Mouse (Mus musculus): Measurements from ENCODE around the gene Unc13d.

The Unc13d gene

DNA sequence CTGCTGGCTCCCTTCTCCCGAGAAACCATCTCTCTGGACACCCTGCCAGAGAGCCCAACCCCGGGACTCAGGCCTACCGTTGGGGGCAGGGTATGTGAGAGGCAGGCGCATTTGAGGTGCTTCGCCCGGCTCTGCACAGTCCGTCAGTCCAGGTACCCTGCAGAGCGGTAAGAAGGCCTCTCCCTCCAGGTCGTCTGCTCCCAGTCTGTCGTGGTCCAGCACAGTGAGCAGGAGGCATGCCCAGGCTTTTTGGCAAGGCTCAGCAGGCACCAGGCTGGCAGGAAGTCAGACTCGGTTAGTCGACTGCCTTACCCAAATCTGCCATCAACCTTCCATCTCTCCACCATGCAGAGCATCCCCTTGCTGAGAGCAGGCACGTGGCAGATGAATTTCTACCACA lies 14.2 kb downstream of the Unc13d start:
- Histone ChIP-seq H3K27me3 (ENCODE audit: insufficient read depth, low read length) (peaks cover 8% of the 10 kb centered on the region; the same call in 1 of the 2 replicates), H3K36me3 (ENCODE audit: insufficient read depth, low read length) (peaks cover 40% of the 10 kb centered on the region), H3K9me3 (ENCODE audit: low read length) (no peaks in the 10 kb centered on the region), H3K4me1 (replicated peaks; ENCODE audit: low read depth, low read length) (peaks cover 66% of the 10 kb centered on the region), H3K4me3 (replicated peaks; ENCODE audit: low read length) (no peak overlapping the region)
- TF ChIP-seq NANOG (IDR thresholded peaks at IDR 0.05; ENCODE audit: borderline replicate concordance, low read length), result no peak
- no peak for TF ChIP-seq CTCF (conservative IDR thresholded peaks at IDR 0.05; ENCODE audit: low read length)
- TF ChIP-seq POU5F1 (IDR thresholded peaks at IDR 0.05; ENCODE audit: borderline replicate concordance, low read length), result no peak

DNA sequence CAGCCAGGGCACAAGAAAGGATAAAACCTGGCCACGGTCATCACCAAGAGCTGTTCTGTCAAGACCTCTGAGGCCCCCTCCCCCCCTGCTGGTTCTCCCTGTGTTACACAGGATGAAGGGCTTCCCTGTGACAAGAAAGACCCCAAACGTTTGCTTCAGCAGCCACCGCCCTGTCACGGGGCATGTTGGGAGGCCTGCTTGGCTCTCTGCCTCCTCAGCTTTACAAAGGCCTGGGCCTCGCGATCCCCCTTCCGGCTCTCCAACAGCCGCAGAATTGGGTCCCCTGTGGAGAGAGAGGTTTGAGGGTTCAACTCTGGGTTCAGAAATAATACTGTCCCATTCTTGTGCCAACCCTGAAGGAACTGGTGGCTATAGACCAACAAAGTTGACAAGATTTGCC lies 15.2 kb downstream of the Unc13d start:
- Histone ChIP-seq H3K4me3 (replicated peaks; ENCODE audit: low read length) (no peak overlapping the region), H3K4me1 (replicated peaks; ENCODE audit: low read depth, low read length) (peaks cover 77% of the 10 kb centered on the region), H3K36me3 (ENCODE audit: insufficient read depth, low read length) (peaks cover 50% of the 10 kb centered on the region), H3K27me3 (ENCODE audit: insufficient read depth, low read length) (peaks cover 4% of the 10 kb centered on the region; the same call in 1 of the 2 replicates), H3K9me3 (ENCODE audit: low read length) (no peaks in the 10 kb centered on the region)
- TF ChIP-seq NANOG (IDR thresholded peaks at IDR 0.05; ENCODE audit: borderline replicate concordance, low read length), result no peak
- no peak for TF ChIP-seq CTCF (conservative IDR thresholded peaks at IDR 0.05; ENCODE audit: low read length)
- no peak for TF ChIP-seq POU5F1 (IDR thresholded peaks at IDR 0.05; ENCODE audit: borderline replicate concordance, low read length)

DNA sequence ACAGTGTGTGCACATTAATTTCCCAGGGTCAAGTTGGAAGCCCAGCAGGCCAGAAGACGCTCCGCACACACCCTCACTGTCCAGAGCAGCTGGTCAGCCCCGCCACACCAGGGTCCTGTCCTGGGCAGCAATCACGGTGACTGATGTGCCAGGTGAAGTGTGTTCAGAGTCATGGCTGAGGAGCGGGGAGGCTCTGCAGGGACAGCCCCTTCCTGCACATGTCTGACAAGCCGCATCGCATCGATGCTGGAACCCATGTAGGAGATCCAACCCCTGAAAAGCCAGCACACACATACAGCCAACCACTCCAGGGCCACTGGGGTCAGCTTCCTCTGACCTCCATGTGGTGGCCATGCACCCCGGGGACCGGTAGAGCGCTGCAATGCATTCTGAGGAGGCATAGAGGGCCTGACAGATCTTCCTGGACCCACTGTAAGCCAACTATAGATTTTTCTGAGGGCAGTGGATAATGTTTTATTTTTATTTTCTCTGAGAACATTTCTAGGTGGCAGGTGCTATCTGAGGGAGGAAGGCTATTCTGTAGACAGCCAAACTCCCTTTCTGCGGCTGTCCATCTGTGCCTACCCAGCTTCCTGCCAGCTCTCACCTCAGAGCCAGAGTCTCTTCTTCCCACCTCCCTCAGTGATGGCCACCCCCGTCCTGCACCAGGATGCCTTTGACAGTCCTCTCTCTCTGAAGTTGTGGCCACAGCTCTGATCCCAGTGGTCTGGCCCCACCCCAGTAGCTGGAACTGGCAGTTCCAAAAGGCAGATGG lies 15.9 kb downstream of the Unc13d start:
- TF ChIP-seq POU5F1 (IDR thresholded peaks at IDR 0.05; ENCODE audit: borderline replicate concordance, low read length), result no peak
- TF ChIP-seq CTCF (conservative IDR thresholded peaks at IDR 0.05; ENCODE audit: low read length), result no peak
- no peak for TF ChIP-seq NANOG (IDR thresholded peaks at IDR 0.05; ENCODE audit: borderline replicate concordance, low read length)
- Histone ChIP-seq H3K4me1 (replicated peaks; ENCODE audit: low read depth, low read length) (peaks cover 84% of the 10 kb centered on the region), H3K36me3 (ENCODE audit: insufficient read depth, low read length) (peaks cover 57% of the 10 kb centered on the region), H3K9me3 (ENCODE audit: low read length) (no peaks in the 10 kb centered on the region), H3K4me3 (replicated peaks; ENCODE audit: low read length) (peak overlapping the region; percentile 20; the same call in 1 of the 2 replicates), H3K27me3 (ENCODE audit: insufficient read depth, low read length) (peaks cover 2% of the 10 kb centered on the region; the same call in 1 of the 2 replicates)

DNA sequence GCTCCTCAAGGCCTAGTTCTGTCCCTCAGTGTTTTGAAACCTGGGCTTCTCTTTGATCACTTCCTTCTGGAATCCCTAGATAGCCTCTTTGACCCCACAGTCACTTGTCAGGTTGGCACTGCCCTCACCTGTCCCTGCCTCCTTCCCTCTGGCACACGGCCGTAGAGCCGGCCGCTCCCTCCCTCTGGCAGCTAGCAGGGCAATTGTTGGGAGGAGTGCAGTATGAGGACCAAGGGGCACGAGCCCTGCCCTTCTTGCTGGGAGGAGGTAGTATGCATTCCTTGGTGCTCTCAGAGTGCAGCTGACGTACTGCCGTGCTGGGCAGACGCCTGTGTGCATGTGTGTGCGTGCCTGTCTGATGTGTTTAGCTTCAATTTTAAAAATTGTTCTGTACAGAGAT lies 17.2 kb downstream of the Unc13d start:
- H3K4me3 ChIP-seq (replicated peaks; ENCODE audit: low read length), result no peak overlapping the region
- TF ChIP-seq CTCF (conservative IDR thresholded peaks at IDR 0.05; ENCODE audit: low read length) (no peak), POU5F1 (IDR thresholded peaks at IDR 0.05; ENCODE audit: borderline replicate concordance, low read length) (no peak), NANOG (IDR thresholded peaks at IDR 0.05; ENCODE audit: borderline replicate concordance, low read length) (no peak)
- H3K27me3 ChIP-seq (ENCODE audit: insufficient read depth, low read length), result 0 out of 2 replicates have a peak, but pooled peaks cover 2% of the 10 kb centered on the region
- H3K4me1 ChIP-seq (replicated peaks; ENCODE audit: low read depth, low read length), result peaks cover 92% of the 10 kb centered on the region
- H3K9me3 ChIP-seq (ENCODE audit: low read length), result no peaks in the 10 kb centered on the region
- peaks cover 69% of the 10 kb centered on the region for H3K36me3 ChIP-seq (ENCODE audit: insufficient read depth, low read length)

DNA sequence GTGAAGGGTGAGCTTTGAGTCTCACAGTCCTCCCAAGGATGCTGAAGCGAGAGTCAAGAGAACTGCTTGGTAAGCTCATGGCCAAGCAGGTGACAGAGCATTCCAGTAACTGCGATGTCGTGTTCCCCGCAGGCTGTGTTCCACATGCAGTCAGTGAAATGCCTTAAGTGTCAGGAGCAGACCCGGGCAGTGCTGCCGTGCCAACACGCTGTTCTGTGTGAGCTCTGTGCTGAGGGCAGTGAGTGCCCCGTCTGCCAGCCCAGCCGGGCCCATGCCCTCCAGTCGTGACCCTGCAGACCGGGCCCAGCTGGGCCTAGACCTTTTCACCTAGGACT lies 18.1 kb downstream of the Unc13d start:
- Histone ChIP-seq H3K4me3 (replicated peaks; ENCODE audit: low read length) (no peak overlapping the region), H3K27me3 (ENCODE audit: insufficient read depth, low read length) (0 out of 2 replicates have a peak, but pooled peaks cover under 1% of the 10 kb centered on the region), H3K36me3 (ENCODE audit: insufficient read depth, low read length) (peaks cover 79% of the 10 kb centered on the region), H3K4me1 (replicated peaks; ENCODE audit: low read depth, low read length) (peaks cover 90% of the 10 kb centered on the region), H3K9me3 (ENCODE audit: low read length) (no peaks in the 10 kb centered on the region)
- TF ChIP-seq NANOG (IDR thresholded peaks at IDR 0.05; ENCODE audit: borderline replicate concordance, low read length) (no peak), CTCF (conservative IDR thresholded peaks at IDR 0.05; ENCODE audit: low read length) (no peak), POU5F1 (IDR thresholded peaks at IDR 0.05; ENCODE audit: borderline replicate concordance, low read length) (no peak)

DNA sequence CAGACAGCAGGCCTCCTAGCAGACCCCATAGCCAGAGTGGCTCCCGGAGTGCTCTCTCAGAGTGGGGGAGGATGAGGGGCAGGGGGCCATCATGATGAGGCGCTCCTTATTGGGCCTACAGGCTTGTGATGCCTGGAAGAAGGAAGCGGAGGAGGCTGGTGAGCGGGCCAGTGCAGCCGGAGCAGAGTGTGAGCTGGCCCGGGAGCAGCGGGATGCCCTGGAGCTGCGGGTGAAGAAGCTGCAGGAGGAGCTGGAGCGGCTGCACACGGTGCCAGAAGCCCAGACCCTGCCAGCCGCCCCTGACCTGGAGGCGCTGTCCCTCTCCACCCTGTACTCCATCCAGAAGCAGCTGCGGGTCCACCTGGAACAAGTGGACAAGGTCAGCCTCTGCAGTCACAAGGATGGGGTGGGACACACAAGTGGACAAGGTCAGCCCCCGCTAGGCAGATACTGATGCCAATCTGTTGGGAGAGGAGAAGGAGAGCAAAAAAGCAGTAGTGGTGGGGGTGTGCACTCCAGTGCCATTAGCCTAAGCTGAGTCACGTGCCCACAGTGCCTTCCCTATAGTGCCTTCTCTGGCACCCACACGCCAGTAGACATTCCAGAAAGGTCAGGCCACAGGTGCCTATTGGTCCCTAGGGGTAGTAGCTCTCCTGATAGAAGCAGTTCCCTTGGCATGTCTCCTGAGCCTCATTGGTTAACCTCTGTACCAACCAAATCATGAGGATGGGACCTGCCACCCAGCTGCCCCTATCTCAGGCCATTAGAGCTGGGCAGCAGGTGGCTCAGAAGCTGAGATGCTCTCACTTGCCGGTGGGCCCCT lies 18.7 kb downstream of the Unc13d start:
- no peak overlapping the region for H3K4me3 ChIP-seq (replicated peaks; ENCODE audit: low read length)
- H3K27me3 ChIP-seq (ENCODE audit: insufficient read depth, low read length), result no peaks in the 10 kb centered on the region
- H3K4me1 ChIP-seq (replicated peaks; ENCODE audit: low read depth, low read length), result peaks cover 84% of the 10 kb centered on the region
- H3K36me3 ChIP-seq (ENCODE audit: insufficient read depth, low read length), result peaks cover 85% of the 10 kb centered on the region
- H3K9me3 ChIP-seq (ENCODE audit: low read length), result no peaks in the 10 kb centered on the region
- TF ChIP-seq NANOG (IDR thresholded peaks at IDR 0.05; ENCODE audit: borderline replicate concordance, low read length) (no peak), CTCF (conservative IDR thresholded peaks at IDR 0.05; ENCODE audit: low read length) (no peak), POU5F1 (IDR thresholded peaks at IDR 0.05; ENCODE audit: borderline replicate concordance, low read length) (no peak)

GRCm38 (mm10) chr11:116058022-116058614 lies 19.6 kb downstream of the Unc13d start:
- no peak overlapping the region for H3K4me3 ChIP-seq (replicated peaks; ENCODE audit: low read length)
- H3K4me1 ChIP-seq (replicated peaks; ENCODE audit: low read depth, low read length), result peaks cover 74% of the 10 kb centered on the region
- TF ChIP-seq CTCF (conservative IDR thresholded peaks at IDR 0.05; ENCODE audit: low read length) (no peak), NANOG (IDR thresholded peaks at IDR 0.05; ENCODE audit: borderline replicate concordance, low read length) (no peak), POU5F1 (IDR thresholded peaks at IDR 0.05; ENCODE audit: borderline replicate concordance, low read length) (no peak)
- peaks cover 94% of the 10 kb centered on the region for H3K36me3 ChIP-seq (ENCODE audit: insufficient read depth, low read length)
- no peaks in the 10 kb centered on the region for H3K9me3 ChIP-seq (ENCODE audit: low read length)
- no peaks in the 10 kb centered on the region for H3K27me3 ChIP-seq (ENCODE audit: insufficient read depth, low read length)

- Histone ChIP-seq H3K4me1 (replicated peaks; ENCODE audit: low read depth, low read length) (peaks cover 67% of the 10 kb centered on the region), H3K4me3 (replicated peaks; ENCODE audit: low read length) (no peak overlapping the region), H3K9me3 (ENCODE audit: low read length) (no peaks in the 10 kb centered on the region), H3K36me3 (ENCODE audit: insufficient read depth, low read length) (peaks cover 100% of the 10 kb centered on the region), H3K27me3 (ENCODE audit: insufficient read depth, low read length) (no peaks in the 10 kb centered on the region)
- TF ChIP-seq NANOG (IDR thresholded peaks at IDR 0.05; ENCODE audit: borderline replicate concordance, low read length) (no peak), POU5F1 (IDR thresholded peaks at IDR 0.05; ENCODE audit: borderline replicate concordance, low read length) (no peak), CTCF (conservative IDR thresholded peaks at IDR 0.05; ENCODE audit: low read length) (no peak)
Measured at GRCm38 (mm10) chr11:116057237-116057881, 20.4 kb downstream of the Unc13d start.

Data from E14TG2a.4 (cell line).